Mouse (Mus musculus) E14TG2a.4 (cell line): ENCODE measurements around the gene Ak3.

Source experiments
- CTCF ChIP-seq: conservative IDR thresholded peaks from 2 replicates; pipeline ENCODE4 v1.5.1; 2014; ENCODE audit warnings: low read length
- NANOG ChIP-seq: IDR thresholded peaks from 2 replicates; pipeline ENCODE4 v1.6.1; 2014; ENCODE audit warnings: borderline replicate concordance, low read length, mixed read lengths
- POU5F1 ChIP-seq: IDR thresholded peaks from 2 replicates; pipeline ENCODE4 v1.6.1; 2014; ENCODE audit warnings: low read length, borderline replicate concordance

GRCm38 (mm10) chr19:28989515-28989914 is 58.2 kb downstream of the Ak3 start:
- TF ChIP-seq CTCF (no peak), NANOG (no peak), POU5F1 (no peak)
